Mouse (Mus musculus): ENCODE results near the gene Ttc21a.

DNA sequence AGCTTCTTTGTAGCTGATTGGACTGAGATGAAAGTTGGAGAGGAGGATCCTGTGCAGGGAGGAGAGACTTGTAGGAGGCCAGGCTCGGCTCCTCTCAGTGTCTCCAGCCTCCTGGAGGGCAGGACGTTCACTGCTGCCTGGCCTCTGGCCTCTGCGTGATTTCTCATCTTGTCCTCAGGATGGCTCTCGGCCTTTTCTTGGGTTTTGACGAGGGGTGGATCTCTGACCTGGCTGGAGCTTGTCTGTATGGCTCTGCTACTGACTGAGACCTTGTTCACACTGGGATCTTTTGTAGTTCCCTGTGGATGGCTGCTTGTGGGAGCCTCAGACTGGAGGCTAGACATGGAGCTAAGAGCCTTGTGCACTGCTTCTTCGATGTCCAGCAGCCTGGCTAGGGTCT, 77.4 kb downstream of the Ttc21a start:
- TF ChIP-seq CTCF (IDR thresholded peaks at IDR 0.05; ENCODE audit: borderline replicate concordance, insufficient read depth, low read depth, low read length) (no peak), POLR2A (IDR thresholded peaks at IDR 0.05; ENCODE audit: borderline replicate concordance, insufficient read depth, low read length) (no peak)

Measured in cerebellum, adult 2 months (tissue).